Mouse (Mus musculus) kidney, adult 2 months (tissue): ENCODE results near the gene B4gat1.

ENCODE experiments used
- CTCF ChIP-seq: fragments of 200-500 bp; conservative IDR thresholded peaks from 2 replicates; pipeline ENCODE4 v1.5.1; 2011; ENCODE audit warnings: low read depth, mild to moderate bottlenecking, control low read depth, low read length, moderate library complexity, mixed read lengths; ENCODE audit not compliant: insufficient read depth, insufficient read length
- POLR2A ChIP-seq: fragments of 200-500 bp; IDR thresholded peaks from one replicate; pipeline ENCODE4 v1.6.1; 2011; ENCODE audit warnings: low read depth, low read length, control low read depth

GRCm38 (mm10) chr19:5036577-5036976 lies 2.0 kb upstream of the B4gat1 start:
- TF ChIP-seq CTCF (no peak), POLR2A (no peak)
